Mouse (Mus musculus): ENCODE measurements around the gene Cyp2d9. TPM values are rescaled to one million over a fixed set of nuclear protein-coding genes. Genes with fewer than 3 reads are reported as not detected.
"Not testable (repeated sequence)": the region's sequence is repeated elsewhere in the genome, so short reads cannot be mapped to it uniquely, and the experiment has no call there.

Gene Cyp2d9
- polyA plus RNA-seq, 1 experiment from 2014 or later, result 0.31 TPM

DNA sequence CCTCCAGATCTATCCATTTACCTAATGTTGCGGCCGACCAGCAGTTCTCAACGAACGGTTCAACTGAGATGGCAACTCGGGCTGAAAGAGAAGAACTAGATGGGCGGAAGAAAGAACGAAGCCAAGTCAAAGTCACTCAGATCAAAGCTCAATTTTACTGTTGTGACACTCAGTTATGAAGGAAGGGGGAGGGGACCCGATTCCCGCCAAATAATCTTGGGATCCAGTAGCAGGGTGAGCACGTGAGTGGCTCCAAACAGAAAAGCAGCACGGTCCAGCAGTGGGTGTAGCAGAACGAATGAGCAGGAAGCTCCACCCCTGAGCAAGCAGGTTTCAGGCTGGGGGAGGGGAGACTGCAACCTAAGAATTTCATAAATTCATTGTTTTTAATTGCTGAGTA is 26.0 kb downstream of the Cyp2d9 start:
- not testable (repeated sequence) for H3K36me3 ChIP-seq (ENCODE audit: control insufficient read depth, insufficient read depth, low read length); H3K27ac ChIP-seq (ENCODE audit: low read length); H3K4me1 ChIP-seq (ENCODE audit: control insufficient read depth, insufficient read depth, low read length); H3K9ac ChIP-seq (ENCODE audit: low read depth, low read length); H3K4me2 ChIP-seq (ENCODE audit: low read depth, low read length); H3K9me3 ChIP-seq (ENCODE audit: control insufficient read depth, low read length); ATAC-seq; H3K4me3 ChIP-seq (ENCODE audit: low read length); H3K27me3 ChIP-seq (replicated peaks; ENCODE audit: control insufficient read depth, insufficient read depth, low read length)
- 83% methylated on average over 12 of the region's 12 CpGs for WGBS

DNA sequence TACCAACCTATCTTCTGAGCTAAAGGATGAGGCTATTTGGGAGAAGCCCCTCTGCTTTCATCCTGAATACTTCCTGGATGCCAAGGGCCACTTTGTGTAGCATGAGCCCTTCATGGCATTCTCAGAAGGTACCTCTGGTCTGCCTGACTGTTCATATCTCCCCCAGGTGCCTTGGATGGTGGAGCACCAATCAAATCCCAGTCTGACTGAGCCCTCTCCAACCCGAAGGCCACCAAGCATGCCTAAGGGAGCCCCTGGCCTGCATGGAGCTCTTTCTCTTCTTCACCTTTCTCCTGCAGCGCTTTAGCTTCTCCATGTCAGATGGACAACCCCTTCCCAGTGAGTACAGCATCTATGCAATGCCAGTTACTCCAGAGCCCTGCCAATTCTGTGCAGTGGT is 31.5 kb downstream of the Cyp2d9 start:
- Histone ChIP-seq H3K9me3 (ENCODE audit: control insufficient read depth, low read length) (no peaks in the 10 kb centered on the region), H3K36me3 (ENCODE audit: control insufficient read depth, insufficient read depth, low read length) (no peaks in the 10 kb centered on the region), H3K4me2 (ENCODE audit: low read depth, low read length) (no peak overlapping the region), H3K27me3 (replicated peaks; ENCODE audit: control insufficient read depth, insufficient read depth, low read length) (no peaks in the 10 kb centered on the region), H3K4me3 (ENCODE audit: low read length) (no peak overlapping the region), H3K9ac (ENCODE audit: low read depth, low read length) (no peak overlapping the region), H3K27ac (ENCODE audit: low read length) (no peak overlapping the region), H3K4me1 (ENCODE audit: control insufficient read depth, insufficient read depth, low read length) (no peaks in the 10 kb centered on the region)
- WGBS, result 72% methylated on average over 2 of the region's 2 CpGs
- no peak for ATAC-seq

GRCm38 (mm10) chr15:82494273-82494672 is 61.0 kb downstream of the Cyp2d9 start:
- not testable (repeated sequence) for H3K36me3 ChIP-seq (ENCODE audit: control insufficient read depth, insufficient read depth, low read length); H3K27ac ChIP-seq (ENCODE audit: low read length); H3K4me1 ChIP-seq (ENCODE audit: control insufficient read depth, insufficient read depth, low read length); H3K4me2 ChIP-seq (ENCODE audit: low read depth, low read length); ATAC-seq; H3K9ac ChIP-seq (ENCODE audit: low read depth, low read length); H3K9me3 ChIP-seq (ENCODE audit: control insufficient read depth, low read length); H3K4me3 ChIP-seq (ENCODE audit: low read length); H3K27me3 ChIP-seq (replicated peaks; ENCODE audit: control insufficient read depth, insufficient read depth, low read length)
- WGBS, result 72% methylated on average over 13 of the region's 13 CpGs

Small RNA genes lying within 50 kb of the gene (microRNA-seq; reads per million reads assigned to microRNA genes)
- gene Gm25990, result not detected
- gene Gm27331, result not detected
- not detected for gene Gm27622
- not detected for gene Gm27825
- not detected for gene Mir7684

Other genes starting within 250 kb of the Cyp2d9 start
- gene Shisa8, start 220.6 kb upstream of the Cyp2d9 start, polyA plus RNA-seq (2015; fragmentation: Nextera tagmentation; extraction: Ambion mirVana), result 0.06 and 0.09 TPM in 2 replicates
- 0.09 and 0.11 TPM in 2 replicates for gene Tnfrsf13c, start 209.1 kb upstream of the Cyp2d9 start, polyA plus RNA-seq (2015; fragmentation: Nextera tagmentation; extraction: Ambion mirVana)
- 36.3 and 43.6 TPM in 2 replicates for gene Cenpm, start 188.7 kb upstream of the Cyp2d9 start, polyA plus RNA-seq (2015; fragmentation: Nextera tagmentation; extraction: Ambion mirVana)
- gene 1500009C09Rik, start 181.0 kb upstream of the Cyp2d9 start, polyA plus RNA-seq (2015; fragmentation: Nextera tagmentation; extraction: Ambion mirVana), result not detected in 2 replicates
- gene Sept3, start 158.5 kb upstream of the Cyp2d9 start, polyA plus RNA-seq (2015; fragmentation: Nextera tagmentation; extraction: Ambion mirVana), result 4.2 and 4.4 TPM in 2 replicates
- 0.15 and 0.16 TPM in 2 replicates for gene Wbp2nl, start 134.5 kb upstream of the Cyp2d9 start, polyA plus RNA-seq (2015; fragmentation: Nextera tagmentation; extraction: Ambion mirVana)
- gene Naga, start 94.5 kb upstream of the Cyp2d9 start, polyA plus RNA-seq (2015; fragmentation: Nextera tagmentation; extraction: Ambion mirVana), result 296 and 437 TPM in 2 replicates
- 11.6 and 13.2 TPM in 2 replicates for gene Pheta2, start 94.5 kb upstream of the Cyp2d9 start, polyA plus RNA-seq (2015; fragmentation: Nextera tagmentation; extraction: Ambion mirVana)
- 332 and 340 TPM in 2 replicates for gene Smdt1, start 94.5 kb upstream of the Cyp2d9 start, polyA plus RNA-seq (2015; fragmentation: Nextera tagmentation; extraction: Ambion mirVana)
- 561 and 588 TPM in 2 replicates for gene Ndufa6, start 79.1 kb upstream of the Cyp2d9 start, polyA plus RNA-seq (2015; fragmentation: Nextera tagmentation; extraction: Ambion mirVana)
- gene Cyp2d22, start 53.2 kb upstream of the Cyp2d9 start, polyA plus RNA-seq (2015; fragmentation: Nextera tagmentation; extraction: Ambion mirVana), result 14.1 and 14.9 TPM in 2 replicates
- gene Cyp2d11, start 39.4 kb upstream of the Cyp2d9 start, polyA plus RNA-seq (2015; fragmentation: Nextera tagmentation; extraction: Ambion mirVana), result not detected in 2 replicates
- 0.67 and 1.8 TPM in 2 replicates for gene Cyp2d10, start 26.2 kb upstream of the Cyp2d9 start, polyA plus RNA-seq (2015; fragmentation: Nextera tagmentation; extraction: Ambion mirVana)
- gene Cyp2d12, start 121.6 kb downstream of the Cyp2d9 start, polyA plus RNA-seq (2015; fragmentation: Nextera tagmentation; extraction: Ambion mirVana), result not detected in 2 replicates
- gene Cyp2d34, start 187.5 kb downstream of the Cyp2d9 start, polyA plus RNA-seq (2015; fragmentation: Nextera tagmentation; extraction: Ambion mirVana), result 0.18 TPM in 1 of 2 replicates, not detected in the other

All from intestine, embryonic 16.5 days (tissue).